In the genomic region with DNA sequence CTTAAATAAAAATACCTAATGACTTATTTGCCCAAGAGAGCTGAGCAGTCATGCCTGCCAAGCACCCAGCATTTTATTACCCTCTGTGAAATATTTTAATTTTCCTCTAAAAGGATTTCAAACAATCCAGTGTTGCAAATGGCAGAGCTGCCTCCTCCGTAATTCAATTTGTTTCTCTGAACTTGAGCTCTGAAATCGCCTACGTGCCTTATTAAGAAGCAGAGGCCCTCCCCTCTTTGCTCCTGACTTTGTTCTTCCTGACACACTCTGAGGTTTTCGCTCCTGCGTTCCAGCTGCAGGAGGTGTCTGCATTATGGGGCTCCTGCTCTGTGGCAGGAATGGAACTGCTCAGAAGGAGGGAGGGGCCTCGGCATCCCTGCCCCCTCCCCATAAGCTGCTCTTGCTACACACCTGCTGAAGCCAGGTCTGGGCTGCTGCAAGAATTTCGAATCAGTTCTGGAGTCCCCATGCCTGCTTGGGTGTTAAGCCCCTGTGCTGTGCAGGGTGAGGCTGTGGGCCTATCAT, we compare ENCODE assay signal across 29 mouse cellular contexts. TPM values are rescaled to one million over a fixed set of nuclear protein-coding genes. Genes with fewer than 3 reads are reported as not detected.
DNase-seq lines count a peak whose midpoint lies in the region; ATAC-seq lines count a peak whose summit lies in the region.
"Had no signal": no experiment of that assay in that cellular context is flagged by ENCODE, and none has a peak within 500 bp of the region (broad histone marks: within the 10 kb centered on the region; RNA-seq: fewer than 3 reads in every experiment).

No protein-coding gene starts in this region.

- 0 out of 2 replicates have a peak, but pooled peaks have one; percentile 34 for ATAC-seq in hindbrain, embryonic 15.5 days (ENCODE audit: low FRiP score, low read depth)
- ATAC-seq in hindbrain, embryonic 16.5 days, result no peak
- no peak for ATAC-seq in neural tube, embryonic 15.5 days (ENCODE audit: low FRiP score)
- ATAC-seq: forebrain, embryonic 13.5 days; intestine, embryonic 16.5 days; lung, postnatal 0 days; Patski had no signal

- DNase-seq in right cerebral cortex, adult 18-20 months, result peak; percentile 42
- DNase-seq in right cerebral cortex, postnatal 14 days, result no peak
- DNase-seq in left cerebral cortex, adult 8-10 months (ENCODE audit: low spot score in 2 of 2), result no peak
- DNase-seq in adrenal gland, adult 2 months, result no peak
- DNase-seq: adrenal gland, postnatal 14 days; cerebellum, adult 18-20 months; cerebellum, postnatal 10 days; gastrocnemius, postnatal 14 days; kidney, adult 8-10 months; kidney, postnatal 10 days; liver, embryonic 13.5 days; lung, adult 18-20 months; lung, postnatal 4 days had no signal

- WGBS in hindbrain, embryonic 15.5 days, result 66% methylated on average over 7 of the region's 7 CpGs
- 62% methylated on average over 7 of the region's 7 CpGs for WGBS in hindbrain, embryonic 16.5 days
- 43% methylated on average over 7 of the region's 7 CpGs for WGBS in neural tube, embryonic 15.5 days

- no peaks in the 10 kb centered on the region for H3K27me3 ChIP-seq in hindbrain, embryonic 15.5 days
- no peaks in the 10 kb centered on the region for H3K27me3 ChIP-seq in hindbrain, embryonic 16.5 days (replicated peaks; ENCODE audit: control insufficient read depth, insufficient read depth, low read length)
- no peaks in the 10 kb centered on the region for H3K27me3 ChIP-seq in neural tube, embryonic 15.5 days (replicated peaks)
- H3K27me3 ChIP-seq: forebrain, embryonic 13.5 days; liver, embryonic 13.5 days; midbrain, embryonic 12.5 days; Patski had no signal

- H3K36me3 ChIP-seq in hindbrain, embryonic 15.5 days, result peaks cover 12% of the 10 kb centered on the region
- peaks cover 12% of the 10 kb centered on the region for H3K36me3 ChIP-seq in hindbrain, embryonic 16.5 days (ENCODE audit: control insufficient read depth, insufficient read depth, low read length)
- peaks cover 26% of the 10 kb centered on the region for H3K36me3 ChIP-seq in neural tube, embryonic 15.5 days
- H3K36me3 ChIP-seq: G1E; heart, embryonic 15.5 days; liver, embryonic 13.5 days; midbrain, embryonic 12.5 days had no signal

- no peak overlapping the region for H3K9ac ChIP-seq in hindbrain, embryonic 15.5 days
- no peak overlapping the region for H3K9ac ChIP-seq in hindbrain, embryonic 16.5 days (ENCODE audit: low read depth, low read length)
- H3K9ac ChIP-seq in neural tube, embryonic 15.5 days (replicated peaks), result 0 out of 2 replicates have a peak overlapping the region, but pooled peaks have one; percentile 9
- H3K9ac ChIP-seq: forebrain, embryonic 13.5 days; heart, embryonic 15.5 days; liver, embryonic 13.5 days; midbrain, embryonic 12.5 days had no signal

- no peak overlapping the region for H3K4me2 ChIP-seq in hindbrain, embryonic 15.5 days
- H3K4me2 ChIP-seq in hindbrain, embryonic 16.5 days (ENCODE audit: low read length), result no peak overlapping the region
- H3K4me2 ChIP-seq in neural tube, embryonic 15.5 days, result no peak overlapping the region
- H3K4me2 ChIP-seq: forebrain, embryonic 13.5 days; heart, embryonic 15.5 days; liver, embryonic 13.5 days; midbrain, embryonic 12.5 days had no signal

- no peak overlapping the region for H3K27ac ChIP-seq in hindbrain, embryonic 15.5 days (replicated peaks)
- no peak overlapping the region for H3K27ac ChIP-seq in hindbrain, embryonic 16.5 days (ENCODE audit: low read depth, low read length)
- 0 out of 2 replicates have a peak overlapping the region, but pooled peaks have one; percentile 18 for H3K27ac ChIP-seq in neural tube, embryonic 15.5 days (replicated peaks)
- H3K27ac ChIP-seq: forebrain, embryonic 13.5 days; heart, embryonic 15.5 days; liver, embryonic 13.5 days; midbrain, embryonic 12.5 days had no signal

- H3K4me3 ChIP-seq in hindbrain, embryonic 15.5 days, result no peak overlapping the region
- H3K4me3 ChIP-seq in hindbrain, embryonic 16.5 days (ENCODE audit: low read length), result no peak overlapping the region
- no peak overlapping the region for H3K4me3 ChIP-seq in neural tube, embryonic 15.5 days (replicated peaks)
- H3K4me3 ChIP-seq: forebrain, embryonic 13.5 days; heart, embryonic 15.5 days; liver, embryonic 13.5 days; megakaryocyte, embryonic 14.5 days; midbrain, embryonic 12.5 days; myocyte had no signal

- H3K4me1 ChIP-seq in hindbrain, embryonic 15.5 days (replicated peaks), result no peaks in the 10 kb centered on the region
- H3K4me1 ChIP-seq in hindbrain, embryonic 16.5 days (ENCODE audit: control insufficient read depth, insufficient read depth, low read depth, low read length), result no peaks in the 10 kb centered on the region
- peaks cover 3% of the 10 kb centered on the region; the same call in 1 of the 2 replicates for H3K4me1 ChIP-seq in neural tube, embryonic 15.5 days
- H3K4me1 ChIP-seq: forebrain, embryonic 13.5 days; heart, embryonic 15.5 days; liver, embryonic 13.5 days; midbrain, embryonic 12.5 days had no signal

- H3K9me3 ChIP-seq in hindbrain, embryonic 15.5 days, result no peaks in the 10 kb centered on the region
- no peaks in the 10 kb centered on the region for H3K9me3 ChIP-seq in hindbrain, embryonic 16.5 days (ENCODE audit: control insufficient read depth, low read length)
- no peaks in the 10 kb centered on the region for H3K9me3 ChIP-seq in neural tube, embryonic 15.5 days (replicated peaks)
- H3K9me3 ChIP-seq: forebrain, embryonic 13.5 days; heart, embryonic 15.5 days; liver, embryonic 13.5 days; megakaryocyte, embryonic 14.5 days; midbrain, embryonic 12.5 days had no signal

RNA-seq across cellular contexts. Expression of a gene that starts 37.7 kb away (rescaled TPM):
- 200 TPM in 2 replicates for polyA plus RNA-seq in hindbrain, embryonic 15.5 days (2015; fragmentation: Nextera tagmentation; extraction: Ambion mirVana)
- polyA plus RNA-seq in hindbrain, embryonic 16.5 days (2015; fragmentation: Nextera tagmentation; extraction: Ambion mirVana), result 197 TPM in 2 replicates
- 194 and 214 TPM in 2 replicates for polyA plus RNA-seq in neural tube, embryonic 15.5 days (2015; fragmentation: Nextera tagmentation; extraction: Ambion mirVana)
- 10 to 100 TPM; 62.3 to 72.8 (median 68.6) TPM for total RNA-seq in left cerebral cortex, adult 8-10 months (2022)
- 100 to 1,000 TPM; 106 to 127 TPM for total RNA-seq in adrenal gland, adult 2 months (2021)
- 68.8 and 83.0 TPM in 2 replicates for polyA plus RNA-seq in adrenal gland, adult 2 months (2012; rRNA removed)

RNA-seq across cellular contexts. Expression of a gene that starts 58.6 kb away (rescaled TPM):
- polyA plus RNA-seq in hindbrain, embryonic 15.5 days (2015; fragmentation: Nextera tagmentation; extraction: Ambion mirVana), result 0.71 and 0.78 TPM in 2 replicates
- 0.93 and 1.2 TPM in 2 replicates for polyA plus RNA-seq in hindbrain, embryonic 16.5 days (2015; fragmentation: Nextera tagmentation; extraction: Ambion mirVana)
- polyA plus RNA-seq in neural tube, embryonic 15.5 days (2015; fragmentation: Nextera tagmentation; extraction: Ambion mirVana), result 1.1 and 1.9 TPM in 2 replicates
- not detected for total RNA-seq in left cerebral cortex, adult 8-10 months (2022)
- not detected for total RNA-seq in adrenal gland, adult 2 months (2021)
- 0.35 TPM in 1 of 2 replicates, not detected in the other for polyA plus RNA-seq in adrenal gland, adult 2 months (2012; rRNA removed)
- total RNA-seq: adrenal gland, postnatal 14 days; common myeloid progenitor, adult 5-6 weeks; G1E; heart, postnatal 25 days; midbrain, postnatal 0 days; neutrophil, adult 5-6 weeks had no signal
- polyA plus RNA-seq: G1E; liver, embryonic 13.5 days; midbrain, postnatal 0 days had no signal
